Mouse (Mus musculus): ENCODE data around the gene Cd8a. TPM values are rescaled to one million over a fixed set of nuclear protein-coding genes. Genes with fewer than 3 reads are reported as not detected.

Cd8a gene
- polyA plus RNA-seq, 1 experiment: not detected

DNA sequence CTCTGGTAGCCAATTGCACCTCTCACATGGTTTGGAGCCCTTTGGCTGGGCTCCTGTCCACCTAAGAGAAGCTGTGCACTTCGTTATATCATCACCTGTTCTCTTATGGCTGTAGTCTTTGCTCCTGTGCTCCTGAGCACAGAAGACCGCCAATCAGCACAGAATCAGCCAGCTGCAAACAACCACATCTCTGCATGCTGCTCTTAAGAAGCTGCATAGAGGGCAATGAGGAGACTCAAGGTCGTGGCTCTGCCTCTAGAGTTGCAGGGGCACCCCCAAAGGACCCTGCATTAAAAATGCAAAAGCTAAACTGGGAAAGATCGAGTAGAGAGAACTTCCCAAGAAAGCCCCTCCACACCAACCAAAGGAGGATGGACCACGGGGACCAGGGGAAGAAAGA lies 12.5 kb upstream of the Cd8a start:
- Histone ChIP-seq H3K27me3 (ENCODE audit: control insufficient read depth) (no peaks in the 10 kb centered on the region), H3K9me3 (ENCODE audit: control insufficient read depth, low read length) (no peaks in the 10 kb centered on the region), H3K4me3 (replicated peaks) (no peak overlapping the region), H3K4me1 (ENCODE audit: control insufficient read depth) (no peaks in the 10 kb centered on the region), H3K36me3 (ENCODE audit: control insufficient read depth) (no peaks in the 10 kb centered on the region)
- TF ChIP-seq GATA1 (IDR thresholded peaks at IDR 0.05; ENCODE audit: low read length) (no peak), TAL1 (IDR thresholded peaks at IDR 0.05; ENCODE audit: low read length) (no peak)

DNA sequence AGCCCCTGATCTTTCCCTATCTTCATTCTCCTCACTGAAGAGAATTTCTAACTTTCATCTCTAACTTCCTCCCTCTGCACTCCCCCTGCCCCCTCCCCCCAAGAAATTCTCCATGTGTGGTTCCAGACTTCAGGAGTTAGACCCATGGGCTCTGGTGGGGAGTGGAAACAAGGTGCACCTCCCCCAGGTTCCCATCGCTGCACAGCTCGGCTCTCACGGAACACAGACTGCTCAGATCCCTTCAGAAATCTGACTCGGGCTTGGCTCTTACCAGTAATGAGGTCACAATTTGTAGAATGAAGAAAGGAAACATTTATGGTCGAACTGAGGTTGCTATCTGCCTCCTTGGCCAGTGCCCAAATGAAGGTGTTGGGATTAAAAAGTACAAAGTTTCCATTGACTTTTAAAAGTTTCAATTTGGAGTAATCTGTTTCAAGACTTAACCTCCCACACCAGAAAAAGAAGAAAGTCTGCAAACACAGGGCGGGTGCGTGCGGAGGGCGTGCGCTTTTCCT lies 12.0 kb upstream of the Cd8a start:
- TF ChIP-seq TAL1 (IDR thresholded peaks at IDR 0.05; ENCODE audit: low read length) (no peak), GATA1 (IDR thresholded peaks at IDR 0.05; ENCODE audit: low read length) (no peak)
- no peaks in the 10 kb centered on the region for H3K36me3 ChIP-seq (ENCODE audit: control insufficient read depth)

DNA sequence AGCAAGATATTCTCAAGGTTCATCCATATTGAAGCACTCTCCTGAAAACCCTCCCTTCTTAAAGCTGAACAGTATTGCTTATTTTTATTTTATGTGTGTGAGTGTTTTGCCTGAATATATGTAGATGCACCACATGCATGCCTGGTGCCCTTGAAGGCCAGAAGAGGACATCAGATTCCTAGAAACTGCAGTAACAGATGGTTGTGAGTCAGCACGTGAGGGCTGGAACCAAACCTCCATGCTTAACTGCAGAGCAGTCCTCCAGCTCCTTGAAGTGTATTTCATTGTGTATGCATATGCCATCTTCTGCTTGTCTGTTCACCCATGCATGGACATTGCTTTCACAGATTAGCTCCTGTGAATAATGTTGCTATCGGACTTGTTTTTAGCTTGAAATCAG lies 9.2 kb upstream of the Cd8a start:
- H3K4me1 ChIP-seq (ENCODE audit: control insufficient read depth): no peaks in the 10 kb centered on the region
- H3K27me3 ChIP-seq (ENCODE audit: control insufficient read depth): no peaks in the 10 kb centered on the region
- TF ChIP-seq GATA1 (IDR thresholded peaks at IDR 0.05; ENCODE audit: low read length) (no peak), TAL1 (IDR thresholded peaks at IDR 0.05; ENCODE audit: low read length) (no peak)
- H3K36me3 ChIP-seq (ENCODE audit: control insufficient read depth): no peaks in the 10 kb centered on the region
- no peaks in the 10 kb centered on the region for H3K9me3 ChIP-seq (ENCODE audit: control insufficient read depth, low read length)
- no peak overlapping the region for H3K4me3 ChIP-seq (replicated peaks)

More for the DNA sequence above, 12.0 kb upstream of the Cd8a start:
- Histone ChIP-seq H3K27me3 (ENCODE audit: control insufficient read depth) (no peaks in the 10 kb centered on the region), H3K4me3 (replicated peaks) (no peak overlapping the region), H3K9me3 (ENCODE audit: control insufficient read depth, low read length) (no peaks in the 10 kb centered on the region), H3K4me1 (ENCODE audit: control insufficient read depth) (no peaks in the 10 kb centered on the region)

DNA sequence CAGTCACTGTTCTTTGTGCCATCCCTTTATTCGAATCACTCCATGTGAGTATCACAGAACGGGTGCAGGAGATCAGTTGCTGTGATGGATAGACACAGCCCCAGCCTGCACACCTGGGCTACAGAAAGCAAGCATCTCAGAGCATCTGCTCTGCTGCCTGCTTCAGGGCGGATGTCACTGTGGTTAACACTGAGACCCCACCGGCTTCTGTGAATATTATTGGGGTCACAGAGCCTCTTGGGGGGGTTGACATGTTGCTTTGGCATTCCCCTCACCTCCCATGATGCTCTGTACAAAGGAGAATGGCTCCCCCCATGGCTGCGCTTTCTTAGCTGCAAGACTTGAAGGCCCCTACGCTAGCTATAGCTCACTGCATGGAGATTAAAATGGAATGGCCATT lies 3.8 kb upstream of the Cd8a start:
- TF ChIP-seq GATA1 (IDR thresholded peaks at IDR 0.05; ENCODE audit: low read length) (no peak), TAL1 (IDR thresholded peaks at IDR 0.05; ENCODE audit: low read length) (no peak)
- H3K27me3 ChIP-seq (ENCODE audit: control insufficient read depth): no peaks in the 10 kb centered on the region
- no peaks in the 10 kb centered on the region for H3K36me3 ChIP-seq (ENCODE audit: control insufficient read depth)
- no peaks in the 10 kb centered on the region for H3K4me1 ChIP-seq (ENCODE audit: control insufficient read depth)
- peaks cover 3% of the 10 kb centered on the region; the same call in 1 of the 2 replicates for H3K9me3 ChIP-seq (ENCODE audit: control insufficient read depth, low read length)
- no peak overlapping the region for H3K4me3 ChIP-seq (replicated peaks)

DNA sequence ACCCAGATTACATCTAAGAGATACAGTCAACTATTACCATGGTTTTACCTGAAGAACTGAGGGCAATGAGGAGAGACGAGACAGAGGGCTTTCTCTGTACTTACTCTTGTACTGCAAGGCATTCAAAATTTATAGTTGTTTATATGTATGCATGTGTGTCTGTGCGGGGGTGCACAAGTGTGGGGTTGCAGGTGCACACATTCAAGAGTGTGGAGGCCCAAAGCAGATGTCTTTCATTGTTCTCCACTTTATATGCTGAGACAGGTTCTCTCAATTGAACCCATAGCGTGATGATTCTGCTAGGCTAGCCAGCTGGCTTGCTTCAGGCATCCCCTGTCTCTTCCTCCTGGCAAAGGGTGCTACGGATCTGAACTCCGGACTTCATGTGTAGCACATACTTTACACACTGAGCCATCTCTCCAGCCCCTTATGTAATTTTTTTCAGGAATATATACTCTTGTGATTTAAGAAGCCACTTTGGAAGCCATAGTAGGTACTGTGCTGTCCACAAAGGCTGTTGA lies 2.1 kb upstream of the Cd8a start:
- no peak overlapping the region for H3K4me3 ChIP-seq (replicated peaks)
- H3K9me3 ChIP-seq (ENCODE audit: control insufficient read depth, low read length): peaks cover 3% of the 10 kb centered on the region; the same call in 1 of the 2 replicates
- TF ChIP-seq GATA1 (IDR thresholded peaks at IDR 0.05; ENCODE audit: low read length) (no peak), TAL1 (IDR thresholded peaks at IDR 0.05; ENCODE audit: low read length) (no peak)
- H3K27me3 ChIP-seq (ENCODE audit: control insufficient read depth): no peaks in the 10 kb centered on the region
- H3K36me3 ChIP-seq (ENCODE audit: control insufficient read depth): no peaks in the 10 kb centered on the region
- no peaks in the 10 kb centered on the region for H3K4me1 ChIP-seq (ENCODE audit: control insufficient read depth)

DNA sequence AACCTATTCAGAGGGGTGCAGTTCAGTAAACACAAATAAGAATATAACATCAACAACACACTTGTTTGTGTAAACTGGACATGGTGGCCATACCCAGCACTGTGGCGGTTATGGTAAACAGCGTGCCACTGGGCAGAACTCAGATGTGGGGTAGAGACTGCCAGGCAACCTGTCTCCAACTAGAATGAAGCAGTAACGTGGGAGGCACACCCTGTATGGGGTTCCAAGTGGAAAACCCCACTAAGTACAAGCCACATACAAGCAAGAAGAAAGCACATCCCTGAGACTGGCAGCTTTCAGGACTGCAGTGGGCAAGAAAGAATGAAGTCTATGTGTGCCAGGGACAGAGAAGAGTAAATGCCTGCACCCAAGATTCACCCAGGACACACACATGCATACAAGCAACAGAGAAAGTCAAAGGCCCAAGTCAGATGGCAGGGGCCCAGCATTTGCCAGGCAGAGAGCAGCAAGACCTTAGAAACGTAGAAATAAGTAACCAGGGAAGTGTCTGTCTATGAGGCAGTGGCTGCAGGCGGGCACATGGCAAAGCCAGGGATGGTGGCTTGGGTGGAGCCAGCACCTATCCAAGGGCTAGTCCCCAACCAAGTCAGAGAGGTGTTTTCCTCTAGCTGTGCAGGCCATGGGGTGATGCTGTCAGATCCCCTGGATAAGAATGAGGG lies 1.0 kb upstream of the Cd8a start:
- no peaks in the 10 kb centered on the region for H3K27me3 ChIP-seq (ENCODE audit: control insufficient read depth)
- H3K9me3 ChIP-seq (ENCODE audit: control insufficient read depth, low read length): peaks cover 3% of the 10 kb centered on the region; the same call in 1 of the 2 replicates
- no peaks in the 10 kb centered on the region for H3K36me3 ChIP-seq (ENCODE audit: control insufficient read depth)
- TF ChIP-seq GATA1 (IDR thresholded peaks at IDR 0.05; ENCODE audit: low read length) (no peak), TAL1 (IDR thresholded peaks at IDR 0.05; ENCODE audit: low read length) (no peak)
- H3K4me3 ChIP-seq (replicated peaks): no peak overlapping the region
- no peaks in the 10 kb centered on the region for H3K4me1 ChIP-seq (ENCODE audit: control insufficient read depth)

DNA sequence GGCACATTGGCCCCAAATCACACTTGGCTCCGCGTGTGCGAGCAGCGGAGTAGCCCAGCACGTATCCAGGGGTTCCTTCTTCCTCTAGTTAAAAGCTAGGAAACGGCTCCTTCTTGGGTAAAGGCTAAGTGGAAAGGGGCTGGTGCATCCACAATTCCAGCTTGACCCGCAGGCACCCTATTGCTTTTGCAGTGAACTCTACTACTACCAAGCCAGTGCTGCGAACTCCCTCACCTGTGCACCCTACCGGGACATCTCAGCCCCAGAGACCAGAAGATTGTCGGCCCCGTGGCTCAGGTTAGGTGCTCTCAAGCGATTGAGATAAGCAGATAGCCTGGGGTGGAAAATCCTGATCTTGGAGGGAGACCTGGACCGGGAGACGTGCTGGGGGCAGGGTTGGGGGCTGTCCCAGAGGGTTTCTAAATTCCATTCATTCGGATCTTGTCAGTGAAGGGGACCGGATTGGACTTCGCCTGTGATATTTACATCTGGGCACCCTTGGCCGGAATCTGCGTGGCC lies 1.1 kb downstream of the Cd8a start:
- TF ChIP-seq GATA1 (IDR thresholded peaks at IDR 0.05; ENCODE audit: low read length) (no peak), TAL1 (IDR thresholded peaks at IDR 0.05; ENCODE audit: low read length) (no peak)
- no peak overlapping the region for H3K4me3 ChIP-seq (replicated peaks)
- H3K36me3 ChIP-seq (ENCODE audit: control insufficient read depth): no peaks in the 10 kb centered on the region
- peaks cover under 1% of the 10 kb centered on the region; the same call in 1 of the 2 replicates for H3K9me3 ChIP-seq (ENCODE audit: control insufficient read depth, low read length)
- no peaks in the 10 kb centered on the region for H3K27me3 ChIP-seq (ENCODE audit: control insufficient read depth)
- H3K4me1 ChIP-seq (ENCODE audit: control insufficient read depth): no peaks in the 10 kb centered on the region

DNA sequence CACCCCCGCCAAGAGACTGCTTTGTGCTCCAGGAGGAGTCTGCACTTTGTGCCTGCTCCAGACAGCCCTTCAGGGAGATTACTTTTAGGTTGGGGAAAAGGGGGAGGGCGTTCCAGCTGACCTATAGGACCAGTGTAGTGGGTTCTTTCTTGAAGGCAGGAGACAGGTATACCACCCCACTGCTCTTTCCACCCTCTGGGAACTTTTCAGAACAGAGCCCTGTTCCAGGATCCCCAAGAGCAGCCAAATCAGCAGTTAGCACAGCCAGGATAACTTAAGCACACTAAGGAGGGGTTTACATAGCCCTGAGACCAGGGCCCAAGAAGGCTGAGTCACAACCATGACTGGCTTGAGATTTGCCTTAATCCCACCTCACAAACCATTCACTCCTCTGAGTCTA lies 1.7 kb downstream of the Cd8a start:
- Histone ChIP-seq H3K27me3 (ENCODE audit: control insufficient read depth) (no peaks in the 10 kb centered on the region), H3K4me1 (ENCODE audit: control insufficient read depth) (no peaks in the 10 kb centered on the region), H3K9me3 (ENCODE audit: control insufficient read depth, low read length) (no peaks in the 10 kb centered on the region), H3K4me3 (replicated peaks) (no peak overlapping the region), H3K36me3 (ENCODE audit: control insufficient read depth) (no peaks in the 10 kb centered on the region)
- TF ChIP-seq GATA1 (IDR thresholded peaks at IDR 0.05; ENCODE audit: low read length): no peak

DNA sequence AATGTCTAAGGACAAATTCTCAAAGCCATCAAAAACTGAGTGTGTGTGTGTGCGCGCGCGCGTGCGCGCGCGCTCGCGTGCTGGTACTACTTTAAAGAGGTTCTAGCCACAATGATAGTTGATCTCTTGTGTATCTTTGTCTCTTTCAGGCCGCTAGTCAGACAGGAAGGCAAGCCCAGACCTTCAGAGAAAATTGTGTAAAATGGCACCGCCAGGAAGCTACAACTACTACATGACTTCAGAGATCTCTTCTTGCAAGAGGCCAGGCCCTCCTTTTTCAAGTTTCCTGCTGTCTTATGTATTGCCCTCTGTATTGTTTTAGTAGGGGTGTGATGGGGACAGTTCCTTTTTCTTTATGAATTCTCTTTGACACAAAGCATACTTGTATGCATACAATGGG lies 3.5 kb downstream of the Cd8a start:
- no peaks in the 10 kb centered on the region for H3K4me1 ChIP-seq (ENCODE audit: control insufficient read depth)
- no peak overlapping the region for H3K4me3 ChIP-seq (replicated peaks)
- no peaks in the 10 kb centered on the region for H3K9me3 ChIP-seq (ENCODE audit: control insufficient read depth, low read length)
- TF ChIP-seq GATA1 (IDR thresholded peaks at IDR 0.05; ENCODE audit: low read length) (no peak), TAL1 (IDR thresholded peaks at IDR 0.05; ENCODE audit: low read length) (no peak)
- H3K36me3 ChIP-seq (ENCODE audit: control insufficient read depth): no peaks in the 10 kb centered on the region
- no peaks in the 10 kb centered on the region for H3K27me3 ChIP-seq (ENCODE audit: control insufficient read depth)

Measured in erythroblast, embryonic 14.5 days (primary cell).